Mouse (Mus musculus): ENCODE measurements around the gene Ndufs3. TPM values are rescaled to one million over a fixed set of nuclear protein-coding genes. Genes with fewer than 3 reads are reported as not detected.

Ndufs3 gene
- polyA plus RNA-seq, 1 experiment from 2014 or later, result 212 TPM

GRCm38 (mm10) chr2:90893673-90894298 is 10.8 kb downstream of the Ndufs3 start:
- WGBS, result 93% methylated on average over 6 of the region's 6 CpGs
- Histone ChIP-seq H3K27ac (no peak overlapping the region), H3K9me3 (no peaks in the 10 kb centered on the region), H3K27me3 (peaks cover 19% of the 10 kb centered on the region), H3K9ac (no peak overlapping the region), H3K4me2 (no peak overlapping the region), H3K36me3 (peaks cover 72% of the 10 kb centered on the region), H3K4me3 (no peak overlapping the region), H3K4me1 (replicated peaks) (peaks cover 22% of the 10 kb centered on the region)
- no peak for ATAC-seq (ENCODE audit: low FRiP score)

GRCm38 (mm10) chr2:90889550-90890548 is 14.8 kb downstream of the Ndufs3 start:
- Histone ChIP-seq H3K9ac (peak overlapping the region; percentile 74), H3K4me1 (replicated peaks) (peaks cover 46% of the 10 kb centered on the region), H3K9me3 (no peaks in the 10 kb centered on the region), H3K27ac (peak overlapping the region; percentile 78), H3K27me3 (peaks cover 51% of the 10 kb centered on the region), H3K4me3 (peak overlapping the region; percentile 39), H3K4me2 (peak overlapping the region; percentile 66), H3K36me3 (peaks cover 32% of the 10 kb centered on the region)
- 4% methylated on average over 113 of the region's 133 CpGs for WGBS
- peak; percentile 57 for ATAC-seq (ENCODE audit: low FRiP score)

- H3K4me3 ChIP-seq, result peak overlapping the region; percentile 70
- no peak for ATAC-seq (ENCODE audit: low FRiP score)
- no peaks in the 10 kb centered on the region for H3K9me3 ChIP-seq
- WGBS, result 79% methylated on average over 5 of the region's 5 CpGs
- peak overlapping the region; percentile 95 for H3K9ac ChIP-seq
- peaks cover 14% of the 10 kb centered on the region for H3K36me3 ChIP-seq
- no peak overlapping the region for H3K27ac ChIP-seq
- peaks cover 56% of the 10 kb centered on the region for H3K4me1 ChIP-seq (replicated peaks)
- H3K4me2 ChIP-seq, result peak overlapping the region; percentile 79
- peaks cover 55% of the 10 kb centered on the region for H3K27me3 ChIP-seq
Observed at GRCm38 (mm10) chr2:90887627-90888026, 17.0 kb downstream of the Ndufs3 start.

GRCm38 (mm10) chr2:90886436-90886835 is 18.2 kb downstream of the Ndufs3 start:
- Histone ChIP-seq H3K9ac (peak overlapping the region; percentile 95), H3K27me3 (peaks cover 55% of the 10 kb centered on the region), H3K9me3 (no peaks in the 10 kb centered on the region), H3K27ac (peak overlapping the region; percentile 94), H3K36me3 (peaks cover 5% of the 10 kb centered on the region; the same call in 1 of the 2 replicates), H3K4me3 (peak overlapping the region; percentile 70), H3K4me1 (replicated peaks) (peaks cover 56% of the 10 kb centered on the region), H3K4me2 (peak overlapping the region; percentile 79)
- WGBS, result 17% methylated on average over 6 of the region's 6 CpGs
- ATAC-seq (ENCODE audit: low FRiP score), result no peak

- H3K36me3 ChIP-seq, result peaks cover 4% of the 10 kb centered on the region; the same call in 1 of the 2 replicates
- peak; percentile 82 for ATAC-seq (ENCODE audit: low FRiP score)
- under 1% methylated on average over 44 of the region's 45 CpGs for whole genome bisulfite sequencing
- peak within 1 kb of the TSS; percentile 79 for H3K4me2 ChIP-seq
- peaks cover 50% of the 10 kb centered on the region for H3K27me3 ChIP-seq
- H3K27ac ChIP-seq, result peak within 1 kb of the TSS; percentile 94
- peak within 1 kb of the TSS; percentile 95 for H3K9ac ChIP-seq
- H3K4me3 ChIP-seq, result peak within 1 kb of the TSS; percentile 70
- no peaks in the 10 kb centered on the region for H3K9me3 ChIP-seq
- peaks cover 57% of the 10 kb centered on the region for H3K4me1 ChIP-seq (replicated peaks)
Observed at GRCm38 (mm10) chr2:90885218-90886041, 19.2 kb downstream of the Ndufs3 start, which contains the start of gene C1qtnf4. Gene C1qtnf4 (plus strand): TSS chr2:90885860.

GRCm38 (mm10) chr2:90881824-90882223 is 22.8 kb downstream of the Ndufs3 start:
- no peaks in the 10 kb centered on the region for H3K36me3 ChIP-seq
- no peak overlapping the region for H3K4me3 ChIP-seq

GRCm38 (mm10) chr2:90880144-90880785 is 24.4 kb downstream of the Ndufs3 start:
- 22% methylated on average over 6 of the region's 6 CpGs for WGBS
- Histone ChIP-seq H3K9ac (no peak overlapping the region), H3K4me3 (no peak overlapping the region), H3K27ac (peak overlapping the region; percentile 60; the same call in 1 of the 2 replicates), H3K4me1 (replicated peaks) (peaks cover 34% of the 10 kb centered on the region), H3K9me3 (no peaks in the 10 kb centered on the region), H3K27me3 (peaks cover 7% of the 10 kb centered on the region; the same call in 1 of the 2 replicates), H3K4me2 (no peak overlapping the region), H3K36me3 (no peaks in the 10 kb centered on the region)
- no peak for ATAC-seq (ENCODE audit: low FRiP score)

More at GRCm38 (mm10) chr2:90881824-90882223, 22.8 kb downstream of the Ndufs3 start:
- Histone ChIP-seq H3K9ac (no peak overlapping the region), H3K4me2 (no peak overlapping the region), H3K4me1 (replicated peaks) (peaks cover 38% of the 10 kb centered on the region), H3K9me3 (no peaks in the 10 kb centered on the region), H3K27me3 (peaks cover 17% of the 10 kb centered on the region), H3K27ac (no peak overlapping the region)
- no peak for ATAC-seq (ENCODE audit: low FRiP score)
- WGBS, result 84% methylated on average over 2 of the region's 2 CpGs

GRCm38 (mm10) chr2:90879419-90879818 is 25.2 kb downstream of the Ndufs3 start:
- H3K4me2 ChIP-seq, result no peak overlapping the region
- H3K4me3 ChIP-seq, result no peak overlapping the region
- no peaks in the 10 kb centered on the region for H3K36me3 ChIP-seq
- H3K27me3 ChIP-seq, result no peaks in the 10 kb centered on the region
- H3K4me1 ChIP-seq (replicated peaks), result peaks cover 25% of the 10 kb centered on the region
- H3K27ac ChIP-seq, result no peak overlapping the region
- no peak for ATAC-seq (ENCODE audit: low FRiP score)
- H3K9ac ChIP-seq, result no peak overlapping the region
- no peaks in the 10 kb centered on the region for H3K9me3 ChIP-seq

GRCm38 (mm10) chr2:90877584-90878259 is 26.9 kb downstream of the Ndufs3 start:
- 59% methylated on average over 5 of the region's 5 CpGs for WGBS
- Histone ChIP-seq H3K36me3 (peaks cover 6% of the 10 kb centered on the region; the same call in 1 of the 2 replicates), H3K27ac (no peak overlapping the region), H3K4me2 (no peak overlapping the region), H3K9me3 (no peaks in the 10 kb centered on the region), H3K4me3 (no peak overlapping the region), H3K4me1 (replicated peaks) (peaks cover 19% of the 10 kb centered on the region), H3K27me3 (no peaks in the 10 kb centered on the region), H3K9ac (no peak overlapping the region)
- no peak for ATAC-seq (ENCODE audit: low FRiP score)

GRCm38 (mm10) chr2:90875239-90875638 is 29.4 kb downstream of the Ndufs3 start:
- Histone ChIP-seq H3K4me2 (no peak overlapping the region), H3K36me3 (peaks cover 6% of the 10 kb centered on the region; the same call in 1 of the 2 replicates), H3K27me3 (no peaks in the 10 kb centered on the region), H3K9ac (no peak overlapping the region), H3K4me1 (replicated peaks) (peaks cover 17% of the 10 kb centered on the region), H3K9me3 (no peaks in the 10 kb centered on the region), H3K4me3 (no peak overlapping the region), H3K27ac (no peak overlapping the region)
- 75% methylated on average over 2 of the region's 2 CpGs for WGBS
- no peak for ATAC-seq (ENCODE audit: low FRiP score)

GRCm38 (mm10) chr2:90874025-90874424 is 30.6 kb downstream of the Ndufs3 start:
- 89% methylated on average over 1 of the region's 1 CpGs for WGBS
- ATAC-seq (ENCODE audit: low FRiP score), result no peak
- Histone ChIP-seq H3K36me3 (peaks cover 6% of the 10 kb centered on the region; the same call in 1 of the 2 replicates), H3K9ac (no peak overlapping the region), H3K4me3 (no peak overlapping the region), H3K27ac (no peak overlapping the region), H3K4me1 (replicated peaks) (0 out of 2 replicates have a peak, but pooled peaks cover 13% of the 10 kb centered on the region), H3K9me3 (no peaks in the 10 kb centered on the region), H3K27me3 (no peaks in the 10 kb centered on the region), H3K4me2 (no peak overlapping the region)
